Mouse (Mus musculus): Measurements from ENCODE around the gene Hmmr. TPM values are rescaled to one million over a fixed set of nuclear protein-coding genes. Genes with fewer than 3 reads are reported as not detected.

Hmmr gene
- 55.0 TPM in 2 replicates for polyA plus RNA-seq (2014; fragmentation: Nextera tagmentation; extraction: Ambion mirVana)

DNA sequence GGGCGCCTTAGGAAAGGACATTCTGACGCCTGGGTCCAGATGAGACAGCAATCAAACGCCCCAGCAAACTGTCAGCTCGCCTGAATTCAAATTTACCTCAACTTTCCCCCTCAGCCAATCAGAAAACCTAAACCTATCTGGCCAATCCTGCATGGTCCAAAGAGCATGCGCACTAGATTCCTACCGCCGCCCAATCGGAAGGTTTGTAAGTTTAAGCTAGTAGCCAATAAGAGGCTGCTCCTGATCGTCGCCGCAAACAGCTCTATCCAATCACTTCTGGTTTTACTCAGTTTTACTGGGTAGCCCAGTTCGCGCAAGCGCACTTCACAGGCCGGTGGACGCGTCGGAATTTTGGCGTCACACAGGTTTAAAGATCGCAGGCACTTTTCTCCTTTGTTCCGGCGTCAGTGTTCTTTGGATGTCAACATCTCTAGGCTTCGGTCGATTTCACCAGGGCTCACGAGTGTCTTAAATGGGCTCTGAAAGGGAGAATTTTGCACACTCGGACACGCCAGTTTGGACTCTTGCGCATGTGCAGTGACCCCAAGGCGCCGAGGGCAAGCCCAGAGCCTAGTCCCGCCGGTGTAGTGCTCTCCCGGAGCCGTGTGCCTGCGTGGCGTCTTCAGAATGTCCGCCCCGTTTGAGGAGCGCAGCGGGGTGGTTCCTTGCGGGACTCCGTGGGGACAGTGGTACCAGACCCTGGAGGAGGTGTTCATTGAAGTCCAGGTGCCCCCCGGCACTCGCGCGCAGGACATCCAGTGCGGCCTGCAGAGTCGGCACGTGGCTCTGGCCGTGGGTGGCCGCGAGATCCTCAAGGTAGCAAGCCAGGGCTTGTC is at the start of gene Hmmr, which contains the start of gene Nudcd2:
Hmmr (minus strand) TSS at position 84 of the 836 bp plus-strand sequence.
Nudcd2 (plus strand) TSS at position 329 of the 836 bp plus-strand sequence.
- DNase-seq (ENCODE audit: low spot score) (peak; percentile 96), ATAC-seq (ENCODE audit: low FRiP score) (peak; percentile 99)
- Histone ChIP-seq H3K9me3 (ENCODE audit: control insufficient read depth, low read length) (no peaks in the 10 kb centered on the region), H3K27me3 (ENCODE audit: control insufficient read depth, insufficient read depth, low read length) (no peaks in the 10 kb centered on the region), H3K4me3 (ENCODE audit: low read depth, low read length) (peak within 1 kb of the TSS; percentile 86), H3K4me2 (replicated peaks; ENCODE audit: low read depth, low read length) (peak within 1 kb of the TSS; percentile 72), H3K4me1 (replicated peaks; ENCODE audit: control insufficient read depth, insufficient read depth, low read length) (no peaks in the 10 kb centered on the region), H3K27ac (ENCODE audit: low read depth, low read length) (peak within 1 kb of the TSS; percentile 43), H3K36me3 (ENCODE audit: control insufficient read depth, insufficient read depth, low read length) (no peaks in the 10 kb centered on the region), H3K9ac (ENCODE audit: low read depth, low read length) (peak within 1 kb of the TSS; percentile 93)
- WGBS: under 1% methylated on average over 48 of the region's 52 CpGs

DNA sequence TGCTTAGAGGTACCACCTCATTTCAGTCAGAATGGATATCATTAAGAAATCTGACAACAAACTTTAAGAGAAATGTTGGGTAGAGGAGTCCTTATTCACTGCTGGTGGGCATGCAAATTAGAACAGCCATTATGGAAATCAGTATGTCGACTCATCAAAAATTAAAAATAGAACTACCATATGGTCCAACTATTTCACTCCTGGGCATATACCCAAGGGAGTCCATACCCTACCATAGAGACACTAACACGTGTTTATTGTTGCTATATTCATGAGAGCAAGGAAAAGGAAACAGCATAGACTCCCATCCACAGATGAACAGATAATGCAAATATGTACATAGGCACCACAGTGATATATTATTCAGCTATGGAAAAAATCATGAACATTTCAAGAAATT is 48.6 kb upstream of the Hmmr start:
- no peaks in the 10 kb centered on the region for H3K36me3 ChIP-seq (ENCODE audit: control insufficient read depth, insufficient read depth, low read length)
- ATAC-seq (ENCODE audit: low FRiP score) (no peak), DNase-seq (ENCODE audit: low spot score) (no peak)
- H3K4me1 ChIP-seq (replicated peaks; ENCODE audit: control insufficient read depth, insufficient read depth, low read length): no peaks in the 10 kb centered on the region
- no peak overlapping the region for H3K4me3 ChIP-seq (ENCODE audit: low read depth, low read length)
- H3K9me3 ChIP-seq (ENCODE audit: control insufficient read depth, low read length): no peaks in the 10 kb centered on the region
- 59% methylated on average over 2 of the region's 2 CpGs for WGBS
- H3K4me2 ChIP-seq (replicated peaks; ENCODE audit: low read depth, low read length): no peak overlapping the region
- H3K9ac ChIP-seq (ENCODE audit: low read depth, low read length): no peak overlapping the region
- H3K27me3 ChIP-seq (ENCODE audit: control insufficient read depth, insufficient read depth, low read length): no peaks in the 10 kb centered on the region
- no peak overlapping the region for H3K27ac ChIP-seq (ENCODE audit: low read depth, low read length)

DNA sequence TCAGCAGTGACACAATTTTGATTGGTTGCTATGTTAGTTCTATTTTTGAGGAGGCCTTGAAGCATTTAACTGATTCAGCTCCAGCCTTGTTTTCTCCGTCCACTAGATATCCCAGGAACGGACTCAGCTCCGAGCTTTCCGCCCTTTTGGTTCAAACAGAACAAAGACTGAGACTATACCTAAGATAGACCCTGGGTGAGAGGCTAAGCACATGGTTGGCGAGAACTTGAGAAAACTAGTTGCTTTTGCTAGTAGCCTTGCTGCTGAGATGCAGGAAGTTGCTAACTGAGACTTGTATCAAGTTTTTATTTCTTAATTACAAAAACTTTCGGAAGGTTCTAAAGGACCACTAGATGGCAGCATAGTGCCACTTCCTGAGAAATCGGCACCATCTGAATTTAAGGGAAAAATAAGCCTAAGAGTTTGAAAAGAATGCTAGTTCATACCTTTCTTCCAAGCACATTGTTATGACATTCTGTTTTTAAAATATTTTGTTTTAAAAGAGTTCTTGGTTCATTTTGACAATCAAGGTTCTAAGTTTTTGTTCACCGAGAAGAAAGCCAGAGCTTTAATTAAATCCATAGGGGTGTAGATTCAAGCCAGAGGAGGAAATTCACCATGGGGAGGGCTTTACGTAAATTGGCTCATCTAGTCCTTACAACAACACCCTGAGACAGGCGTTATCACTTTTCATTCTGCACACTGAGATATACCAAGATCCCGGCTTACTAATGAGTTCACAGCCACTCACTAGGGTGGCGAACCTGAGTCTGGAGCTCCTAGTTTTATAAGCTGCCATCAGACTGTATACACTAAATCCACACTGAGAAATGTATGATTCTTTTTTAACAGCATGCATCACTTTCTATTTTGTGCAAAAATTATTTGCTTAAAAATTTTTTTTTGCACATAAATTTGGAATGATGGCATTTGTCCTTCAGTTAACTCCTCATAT is 42.4 kb upstream of the Hmmr start:
- H3K9me3 ChIP-seq (ENCODE audit: control insufficient read depth, low read length): no peaks in the 10 kb centered on the region
- H3K27me3 ChIP-seq (ENCODE audit: control insufficient read depth, insufficient read depth, low read length): no peaks in the 10 kb centered on the region
- no peaks in the 10 kb centered on the region for H3K4me1 ChIP-seq (replicated peaks; ENCODE audit: control insufficient read depth, insufficient read depth, low read length)
- DNase-seq (ENCODE audit: low spot score) (peak; percentile 71), ATAC-seq (ENCODE audit: low FRiP score) (no peak)
- no peak overlapping the region for H3K9ac ChIP-seq (ENCODE audit: low read depth, low read length)
- 58% methylated on average over 12 of the region's 12 CpGs for WGBS
- no peak overlapping the region for H3K4me3 ChIP-seq (ENCODE audit: low read depth, low read length)
- H3K36me3 ChIP-seq (ENCODE audit: control insufficient read depth, insufficient read depth, low read length): no peaks in the 10 kb centered on the region
- no peak overlapping the region for H3K4me2 ChIP-seq (replicated peaks; ENCODE audit: low read depth, low read length)
- H3K27ac ChIP-seq (ENCODE audit: low read depth, low read length): no peak overlapping the region

DNA sequence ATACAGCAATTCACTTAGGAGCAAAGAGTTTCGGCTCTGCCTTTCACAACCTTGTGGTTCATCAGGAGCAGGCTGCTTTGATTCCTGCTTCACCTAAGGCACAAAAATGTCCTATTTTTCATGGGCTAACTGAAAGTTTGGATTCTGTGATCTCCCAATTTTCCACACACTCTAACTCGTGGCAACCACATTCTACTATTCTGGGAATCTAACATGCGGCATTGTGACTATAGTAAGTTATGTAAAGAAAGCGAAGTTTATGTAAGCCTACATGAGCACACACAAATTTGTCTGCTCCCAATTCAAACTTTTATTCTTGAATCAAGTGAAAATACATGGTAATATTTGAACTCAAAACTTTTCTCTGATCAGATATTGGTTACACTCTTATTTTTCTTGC is 31.5 kb upstream of the Hmmr start:
- 88% methylated on average over 4 of the region's 4 CpGs for WGBS
- no peak for ATAC-seq (ENCODE audit: low FRiP score)
- H3K4me2 ChIP-seq (replicated peaks; ENCODE audit: low read depth, low read length): no peak overlapping the region

DNA sequence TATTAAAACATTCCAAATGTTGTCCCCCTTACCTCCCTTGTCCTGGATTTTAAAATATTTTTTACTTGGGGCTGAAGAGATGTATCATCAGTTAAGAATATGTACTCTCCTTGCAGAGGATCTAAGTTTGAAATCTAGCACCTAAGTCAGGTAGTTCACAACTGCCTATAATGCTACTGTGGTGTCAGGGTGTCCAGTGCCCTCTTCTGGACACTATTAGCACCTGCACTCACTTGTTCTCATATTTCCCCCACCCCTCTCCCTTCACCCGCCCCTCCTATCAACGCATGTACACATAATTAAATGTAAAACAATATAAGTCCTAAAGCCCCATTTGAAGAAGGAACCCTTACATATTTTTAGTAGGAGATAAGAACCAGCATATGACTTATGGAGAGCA is 30.2 kb upstream of the Hmmr start:
- Histone ChIP-seq H3K4me1 (replicated peaks; ENCODE audit: control insufficient read depth, insufficient read depth, low read length) (no peaks in the 10 kb centered on the region), H3K9me3 (ENCODE audit: control insufficient read depth, low read length) (no peaks in the 10 kb centered on the region), H3K27me3 (ENCODE audit: control insufficient read depth, insufficient read depth, low read length) (no peaks in the 10 kb centered on the region), H3K9ac (ENCODE audit: low read depth, low read length) (no peak overlapping the region), H3K27ac (ENCODE audit: low read depth, low read length) (no peak overlapping the region), H3K4me3 (ENCODE audit: low read depth, low read length) (no peak overlapping the region), H3K36me3 (ENCODE audit: control insufficient read depth, insufficient read depth, low read length) (no peaks in the 10 kb centered on the region), H3K4me2 (replicated peaks; ENCODE audit: low read depth, low read length) (no peak overlapping the region)
- ATAC-seq (ENCODE audit: low FRiP score) (no peak), DNase-seq (ENCODE audit: low spot score) (peak; percentile 25)
- WGBS: 38% methylated on average over 2 of the region's 2 CpGs

More for the DNA sequence above, 31.5 kb upstream of the Hmmr start:
- Histone ChIP-seq H3K27ac (ENCODE audit: low read depth, low read length) (no peak overlapping the region), H3K9me3 (ENCODE audit: control insufficient read depth, low read length) (no peaks in the 10 kb centered on the region), H3K36me3 (ENCODE audit: control insufficient read depth, insufficient read depth, low read length) (no peaks in the 10 kb centered on the region), H3K27me3 (ENCODE audit: control insufficient read depth, insufficient read depth, low read length) (no peaks in the 10 kb centered on the region), H3K4me1 (replicated peaks; ENCODE audit: control insufficient read depth, insufficient read depth, low read length) (no peaks in the 10 kb centered on the region), H3K9ac (ENCODE audit: low read depth, low read length) (no peak overlapping the region), H3K4me3 (ENCODE audit: low read depth, low read length) (no peak overlapping the region)
- DNase-seq (ENCODE audit: low spot score): no peak

DNA sequence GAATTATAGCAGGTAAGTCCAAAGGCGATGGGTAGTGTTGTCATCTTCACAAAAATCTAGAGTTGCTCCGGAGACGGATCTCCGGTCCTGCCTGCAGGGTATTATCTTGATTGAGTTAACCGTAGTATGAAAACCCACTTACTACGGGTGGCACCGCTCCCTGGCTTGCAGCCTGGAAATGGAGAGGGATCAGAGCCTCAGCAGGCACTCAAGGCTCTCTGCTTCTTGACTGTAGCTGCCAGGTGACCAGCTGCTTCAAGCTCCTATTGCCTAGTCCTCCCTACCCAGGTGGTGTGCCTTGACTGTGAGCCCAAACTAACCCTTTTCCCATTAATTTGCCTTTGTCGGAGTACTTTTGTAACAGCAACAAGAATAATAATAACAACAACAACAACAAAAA is 26.7 kb upstream of the Hmmr start:
- H3K27ac ChIP-seq (ENCODE audit: low read depth, low read length): no peak overlapping the region
- no peak overlapping the region for H3K9ac ChIP-seq (ENCODE audit: low read depth, low read length)
- H3K4me3 ChIP-seq (ENCODE audit: low read depth, low read length): no peak overlapping the region
- DNase-seq (ENCODE audit: low spot score) (no peak), ATAC-seq (ENCODE audit: low FRiP score) (no peak)
- no peaks in the 10 kb centered on the region for H3K27me3 ChIP-seq (ENCODE audit: control insufficient read depth, insufficient read depth, low read length)
- 83% methylated on average over 8 of the region's 8 CpGs for whole genome bisulfite sequencing
- no peaks in the 10 kb centered on the region for H3K4me1 ChIP-seq (replicated peaks; ENCODE audit: control insufficient read depth, insufficient read depth, low read length)
- H3K36me3 ChIP-seq (ENCODE audit: control insufficient read depth, insufficient read depth, low read length): no peaks in the 10 kb centered on the region
- no peaks in the 10 kb centered on the region for H3K9me3 ChIP-seq (ENCODE audit: control insufficient read depth, low read length)
- no peak overlapping the region for H3K4me2 ChIP-seq (replicated peaks; ENCODE audit: low read depth, low read length)

DNA sequence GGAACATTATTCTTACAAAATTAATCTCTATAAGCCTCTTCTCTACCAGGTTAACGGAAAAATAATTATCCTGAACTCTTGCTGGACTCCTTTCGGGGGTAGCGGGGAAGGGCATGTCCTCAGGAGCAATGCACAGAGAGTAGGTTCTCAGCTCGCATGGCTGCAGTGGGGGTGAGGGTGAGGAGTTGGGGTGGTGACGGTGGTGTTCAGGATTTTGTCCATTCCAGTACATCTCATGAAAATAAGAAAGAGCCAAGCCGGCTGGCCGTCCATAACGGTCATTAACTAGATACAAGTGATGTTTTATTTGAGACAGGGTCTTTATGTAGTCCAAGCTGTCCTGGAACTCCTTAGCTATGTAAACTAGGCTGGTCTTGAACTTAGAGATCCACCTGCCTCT is 22.7 kb upstream of the Hmmr start:
- Histone ChIP-seq H3K9me3 (ENCODE audit: control insufficient read depth, low read length) (no peaks in the 10 kb centered on the region), H3K36me3 (ENCODE audit: control insufficient read depth, insufficient read depth, low read length) (no peaks in the 10 kb centered on the region), H3K27me3 (ENCODE audit: control insufficient read depth, insufficient read depth, low read length) (no peaks in the 10 kb centered on the region), H3K27ac (ENCODE audit: low read depth, low read length) (no peak overlapping the region), H3K4me1 (replicated peaks; ENCODE audit: control insufficient read depth, insufficient read depth, low read length) (no peaks in the 10 kb centered on the region), H3K4me3 (ENCODE audit: low read depth, low read length) (no peak overlapping the region), H3K4me2 (replicated peaks; ENCODE audit: low read depth, low read length) (no peak overlapping the region), H3K9ac (ENCODE audit: low read depth, low read length) (no peak overlapping the region)
- WGBS: 94% methylated on average over 8 of the region's 8 CpGs
- DNase-seq (ENCODE audit: low spot score) (no peak), ATAC-seq (ENCODE audit: low FRiP score) (no peak)

DNA sequence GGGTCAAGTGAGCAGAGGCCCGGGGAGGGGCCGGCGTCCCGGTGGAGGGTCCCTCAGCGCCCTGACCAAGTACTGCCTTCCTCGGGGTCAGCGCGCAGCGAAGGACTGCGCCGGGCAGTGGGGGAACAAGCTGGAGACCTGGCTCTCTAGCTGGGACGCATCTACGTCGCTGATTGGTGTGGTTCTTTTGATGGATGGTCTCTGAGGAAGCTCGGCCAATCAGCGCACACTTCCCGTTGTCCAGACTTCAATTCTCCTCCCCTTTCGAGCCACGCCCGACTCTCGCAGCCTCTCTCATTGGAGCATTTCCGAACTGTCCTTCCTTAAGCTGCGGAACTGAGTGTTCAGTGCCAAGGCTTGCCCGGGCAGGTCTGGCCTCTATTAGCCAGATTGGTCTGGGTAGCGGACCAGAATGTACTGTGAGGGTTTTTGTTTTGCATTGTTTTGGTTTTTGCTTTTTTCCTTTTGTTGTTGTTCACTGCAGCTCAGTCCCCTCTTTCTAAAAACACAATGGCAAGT is 21.9 kb upstream of the Hmmr start, which contains the start of gene Ccng1:
Ccng1 (minus strand) TSS at position 203 of the 519 bp plus-strand sequence.
- Histone ChIP-seq H3K27ac (ENCODE audit: low read depth, low read length) (peak within 1 kb of the TSS; percentile 39; the same call in 1 of the 2 replicates), H3K4me2 (replicated peaks; ENCODE audit: low read depth, low read length) (peak within 1 kb of the TSS; percentile 67), H3K36me3 (ENCODE audit: control insufficient read depth, insufficient read depth, low read length) (no peaks in the 10 kb centered on the region), H3K9me3 (ENCODE audit: control insufficient read depth, low read length) (no peaks in the 10 kb centered on the region), H3K9ac (ENCODE audit: low read depth, low read length) (peak within 1 kb of the TSS; percentile 78), H3K4me3 (ENCODE audit: low read depth, low read length) (peak within 1 kb of the TSS; percentile 74), H3K4me1 (replicated peaks; ENCODE audit: control insufficient read depth, insufficient read depth, low read length) (no peaks in the 10 kb centered on the region), H3K27me3 (ENCODE audit: control insufficient read depth, insufficient read depth, low read length) (no peaks in the 10 kb centered on the region)
- peak; percentile 99 for ATAC-seq (ENCODE audit: low FRiP score)
- under 1% methylated on average over 25 of the region's 25 CpGs for WGBS
- DNase-seq (ENCODE audit: low spot score): peak; percentile 91
